Mouse (Mus musculus) small intestine, adult 2 months (tissue): ENCODE results near the gene Sirt4.

Source experiments
- CTCF ChIP-seq: fragments of 200-500 bp; IDR thresholded peaks from 2 replicates; pipeline ENCODE4 v1.5.1; 2012; ENCODE audit warnings: low read depth, mild to moderate bottlenecking, control low read depth, inconsistent platforms, low read length, moderate library complexity, mixed read lengths; ENCODE audit not compliant: insufficient replicate concordance, insufficient read length; ENCODE audit errors: extremely low read depth
- POLR2A ChIP-seq: fragments of 200-500 bp; IDR thresholded peaks from 2 replicates; pipeline ENCODE4 v1.6.1; 2012; ENCODE audit warnings: low read depth, mild to moderate bottlenecking, control low read depth, inconsistent platforms, low read length, moderate library complexity

GRCm38 (mm10) chr5:115470766-115471531 is 13.6 kb downstream of the Sirt4 start:
- TF ChIP-seq CTCF = peak; percentile 61; the same call in 1 of the 2 replicates
- TF ChIP-seq POLR2A = no peak
